ENCODE assay signal across 8 mouse cellular contexts in the genomic region with DNA sequence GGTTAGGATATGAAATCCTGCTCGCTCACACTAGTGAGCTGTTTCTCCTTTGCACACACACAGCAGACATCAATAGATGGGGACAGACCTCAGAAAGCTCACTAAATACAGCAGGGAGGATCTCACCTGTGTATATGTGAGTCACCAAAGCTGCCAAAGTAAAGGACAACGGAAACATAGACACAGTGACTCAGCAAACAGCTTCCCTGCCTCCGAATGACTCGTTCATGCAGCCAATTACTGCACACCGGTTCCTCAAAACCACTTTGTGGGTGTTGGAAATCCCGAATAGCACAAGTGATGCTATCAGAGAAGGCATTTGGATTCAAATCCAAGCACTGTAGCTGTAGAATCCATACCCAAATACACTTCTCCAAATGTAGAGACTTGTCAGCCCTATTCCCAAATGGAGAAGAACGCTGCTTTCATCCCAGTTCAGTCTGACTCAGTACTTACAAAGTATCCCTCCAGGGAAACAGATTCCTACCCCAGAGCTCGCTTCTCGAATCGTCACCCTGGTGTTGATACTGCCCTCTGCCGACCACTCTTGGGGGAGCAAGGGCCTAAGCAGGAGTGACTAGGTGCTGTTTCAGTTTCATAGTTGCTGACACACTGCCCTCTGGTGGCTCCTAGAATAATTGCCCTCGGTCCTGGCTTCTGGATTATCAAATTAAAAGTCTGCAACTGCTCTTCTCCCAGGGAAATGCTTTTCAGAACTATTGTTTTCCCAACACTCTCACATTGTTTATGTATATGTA.
A peak's percentile ranks its signal among the peaks of the same experiment; 100 is the strongest.
DNase-seq lines count a peak whose midpoint lies in the region; ATAC-seq lines count a peak whose summit lies in the region.

No protein-coding gene starts in this region.

- H3K4me2 ChIP-seq in midbrain, embryonic 15.5 days, result no peak overlapping the region
- H3K4me2 ChIP-seq in intestine, embryonic 16.5 days (ENCODE audit: low read depth, low read length), result no peak overlapping the region
- no peak overlapping the region for H3K4me2 ChIP-seq in midbrain, embryonic 16.5 days (ENCODE audit: low read length)

- ATAC-seq in midbrain, embryonic 15.5 days (replicated peaks), result no peak
- ATAC-seq in intestine, embryonic 16.5 days, result peak; percentile 81
- ATAC-seq in midbrain, embryonic 16.5 days, result 0 out of 2 replicates have a peak, but pooled peaks have one; percentile 8

- no peak overlapping the region for H3K9ac ChIP-seq in midbrain, embryonic 15.5 days
- no peak overlapping the region for H3K9ac ChIP-seq in intestine, embryonic 16.5 days (ENCODE audit: low read depth, low read length)
- no peak overlapping the region for H3K9ac ChIP-seq in midbrain, embryonic 16.5 days (ENCODE audit: low read depth, low read length)

- no peaks in the 10 kb centered on the region for H3K4me1 ChIP-seq in midbrain, embryonic 10.5 days
- H3K4me1 ChIP-seq in midbrain, embryonic 15.5 days, result no peaks in the 10 kb centered on the region
- H3K4me1 ChIP-seq in intestine, embryonic 16.5 days (ENCODE audit: control insufficient read depth, insufficient read depth, low read length), result no peaks in the 10 kb centered on the region
- H3K4me1 ChIP-seq in midbrain, embryonic 16.5 days (ENCODE audit: control insufficient read depth, insufficient read depth, low read length), result no peaks in the 10 kb centered on the region

- 51% methylated on average over 12 of the region's 12 CpGs for WGBS in midbrain, embryonic 10.5 days
- WGBS in midbrain, embryonic 15.5 days, result 46% methylated on average over 12 of the region's 12 CpGs
- WGBS in intestine, embryonic 16.5 days, result 38% methylated on average over 12 of the region's 12 CpGs
- 50% methylated on average over 12 of the region's 12 CpGs for whole genome bisulfite sequencing in midbrain, embryonic 16.5 days

- no peak overlapping the region for H3K27ac ChIP-seq in midbrain, embryonic 10.5 days (replicated peaks)
- no peak overlapping the region for H3K27ac ChIP-seq in midbrain, embryonic 15.5 days
- H3K27ac ChIP-seq in intestine, embryonic 16.5 days (ENCODE audit: low read length), result no peak overlapping the region
- no peak overlapping the region for H3K27ac ChIP-seq in midbrain, embryonic 16.5 days (ENCODE audit: low read length)

- H3K9me3 ChIP-seq in midbrain, embryonic 10.5 days (replicated peaks), result 0 out of 2 replicates have a peak, but pooled peaks cover under 1% of the 10 kb centered on the region
- no peaks in the 10 kb centered on the region for H3K9me3 ChIP-seq in midbrain, embryonic 15.5 days
- no peaks in the 10 kb centered on the region for H3K9me3 ChIP-seq in intestine, embryonic 16.5 days (ENCODE audit: control insufficient read depth, low read length)
- 0 out of 2 replicates have a peak, but pooled peaks cover 2% of the 10 kb centered on the region for H3K9me3 ChIP-seq in midbrain, embryonic 16.5 days (replicated peaks; ENCODE audit: control insufficient read depth, low read length, poor library complexity, severe bottlenecking)

- H3K27me3 ChIP-seq in midbrain, embryonic 10.5 days (ENCODE audit: low read depth, poor library complexity, severe bottlenecking), result no peaks in the 10 kb centered on the region
- no peaks in the 10 kb centered on the region for H3K27me3 ChIP-seq in midbrain, embryonic 15.5 days (replicated peaks)
- H3K27me3 ChIP-seq in intestine, embryonic 16.5 days (replicated peaks; ENCODE audit: control insufficient read depth, insufficient read depth, low read length), result no peaks in the 10 kb centered on the region
- H3K27me3 ChIP-seq in midbrain, embryonic 16.5 days (ENCODE audit: control insufficient read depth, insufficient read depth, low read depth, low read length), result no peaks in the 10 kb centered on the region

- H3K4me3 ChIP-seq in midbrain, embryonic 10.5 days, result no peak overlapping the region
- H3K4me3 ChIP-seq in midbrain, embryonic 15.5 days, result no peak overlapping the region
- no peak overlapping the region for H3K4me3 ChIP-seq in intestine, embryonic 16.5 days (ENCODE audit: low read length)
- no peak overlapping the region for H3K4me3 ChIP-seq in midbrain, embryonic 16.5 days (ENCODE audit: low read depth, low read length)

- no peaks in the 10 kb centered on the region for H3K36me3 ChIP-seq in midbrain, embryonic 10.5 days
- no peaks in the 10 kb centered on the region for H3K36me3 ChIP-seq in midbrain, embryonic 15.5 days (replicated peaks)
- no peaks in the 10 kb centered on the region for H3K36me3 ChIP-seq in intestine, embryonic 16.5 days (ENCODE audit: control insufficient read depth, insufficient read depth, low read length)
- H3K36me3 ChIP-seq in midbrain, embryonic 16.5 days (ENCODE audit: control insufficient read depth, insufficient read depth, low read length), result no peaks in the 10 kb centered on the region

- peak; percentile 86 for DNase-seq in midbrain, embryonic 10.5 days (ENCODE audit: low spot score)
- peak; percentile 95 for DNase-seq in embryo, embryonic 10 days (ENCODE audit: low spot score)
- DNase-seq in gastrocnemius, postnatal 36 days, result peak; percentile 95
- DNase-seq in left cerebral cortex, postnatal 14 days (ENCODE audit: low spot score in 2 of 2), result peak; percentile 97
- DNase-seq in spleen, postnatal 14 days (ENCODE audit: low spot score in 2 of 2), result peak; percentile 44 to 66

- intact Hi-C loops in gastrocnemius, postnatal 36 days (cut with DNase I), result loop anchor here (2.0 to 10.0 kb wide), 3 partner anchors 34 to 277 kb away; no protein-coding TSS in a partner anchor
- intact Hi-C loops in left cerebral cortex, postnatal 14 days (cut with DNase I), result loop anchor here (2.0 to 10.0 kb wide), 4 partner anchors 84 to 371 kb away; no protein-coding TSS in a partner anchor
